Mouse (Mus musculus) cerebral cortex, adult 2 months (tissue): ENCODE results near the gene Apoc1.

Experiments
- WGBS: fragments of 180-500 bp; shearing (Covaris S2); methylation state at CpG from one replicate; pipeline ENCODE4 v1.1.7; 2018; 5-methylcytosine and 5-hydroxymethylcytosine counted together

Gene Apoc1

GRCm38 (mm10) chr7:19705271-19705670 is 12.8 kb upstream of the Apoc1 start:
- WGBS: 93% methylated on average over 7 of the region's 7 CpGs

- WGBS: 96% methylated on average over 4 of the region's 4 CpGs
These were observed 12.0 kb upstream of the Apoc1 start for GRCm38 (mm10) chr7:19704475-19704874.

- WGBS: 95% methylated on average over 16 of the region's 16 CpGs
These were observed 10.5 kb upstream of the Apoc1 start for GRCm38 (mm10) chr7:19702859-19703555.

- 32% methylated on average over 22 of the region's 22 CpGs for WGBS
These were observed 8.8 kb upstream of the Apoc1 start for GRCm38 (mm10) chr7:19701069-19701761.

GRCm38 (mm10) chr7:19700299-19701068 is 8.0 kb upstream of the Apoc1 start:
- WGBS: 61% methylated on average over 12 of the region's 12 CpGs

- WGBS: 73% methylated on average over 4 of the region's 4 CpGs
These were observed 7.3 kb upstream of the Apoc1 start for GRCm38 (mm10) chr7:19699827-19700148.

- 4% methylated on average over 20 of the region's 20 CpGs for WGBS
These were observed 6.7 kb upstream of the Apoc1 start, which contains the start of gene Apoe for GRCm38 (mm10) chr7:19698907-19699826. Gene Apoe (minus strand): TSS chr7:19699188.

- 13% methylated on average over 28 of the region's 28 CpGs for WGBS
These were observed 5.8 kb upstream of the Apoc1 start for GRCm38 (mm10) chr7:19697949-19698906.

GRCm38 (mm10) chr7:19696336-19696873 is 3.9 kb upstream of the Apoc1 start:
- WGBS: 93% methylated on average over 34 of the region's 34 CpGs

- 86% methylated on average over 6 of the region's 6 CpGs for WGBS
These were observed 3.4 kb upstream of the Apoc1 start for GRCm38 (mm10) chr7:19695881-19696280.

- WGBS: 64% methylated on average over 8 of the region's 8 CpGs
These were observed 2.7 kb upstream of the Apoc1 start for GRCm38 (mm10) chr7:19695213-19695594.

GRCm38 (mm10) chr7:19694336-19695212 is 2.1 kb upstream of the Apoc1 start:
- WGBS: 76% methylated on average over 10 of the region's 10 CpGs

- 42% methylated on average over 10 of the region's 10 CpGs for WGBS
These were observed 961 bp upstream of the Apoc1 start for GRCm38 (mm10) chr7:19693421-19693820.

- WGBS: 87% methylated on average over 6 of the region's 6 CpGs
These were observed 1.0 kb downstream of the Apoc1 start for GRCm38 (mm10) chr7:19691434-19691833.

GRCm38 (mm10) chr7:19690845-19691244 is 1.6 kb downstream of the Apoc1 start:
- 83% methylated on average over 4 of the region's 4 CpGs for whole genome bisulfite sequencing

- 91% methylated on average over 2 of the region's 2 CpGs for WGBS
These were observed 3.8 kb downstream of the Apoc1 start for GRCm38 (mm10) chr7:19688611-19689010.

GRCm38 (mm10) chr7:19688101-19688500 is 4.4 kb downstream of the Apoc1 start:
- 93% methylated on average over 10 of the region's 10 CpGs for WGBS

- WGBS: 71% methylated on average over 8 of the region's 8 CpGs
These were observed 5.4 kb downstream of the Apoc1 start for GRCm38 (mm10) chr7:19686927-19687583.

- WGBS: 90% methylated on average over 6 of the region's 6 CpGs
These were observed 5.9 kb downstream of the Apoc1 start for GRCm38 (mm10) chr7:19686521-19686920.
